In genomic region chr10:117069109-117069508, GRCm38 (mm10) we compare ENCODE assay signal across 21 mouse cellular contexts. TPM values are rescaled to one million over a fixed set of nuclear protein-coding genes. Genes with fewer than 3 reads are reported as not detected.
DNase-seq lines count a peak whose midpoint lies in the region; ATAC-seq and TF ChIP-seq lines count a peak whose summit lies in the region.
"Had no signal": no experiment of that assay in that cellular context is flagged by ENCODE, and none has a peak within 500 bp of the region (broad histone marks: within the 10 kb centered on the region; RNA-seq: fewer than 3 reads in every experiment).

No protein-coding gene starts in this region.

- no peak overlapping the region for H3K9ac ChIP-seq in kidney, embryonic 14.5 days (ENCODE audit: low read depth, low read length)
- H3K9ac ChIP-seq: embryonic facial prominence, embryonic 15.5 days; heart, embryonic 13.5 days; liver, embryonic 13.5 days; midbrain, embryonic 12.5 days had no signal

- no peaks in the 10 kb centered on the region for H3K27me3 ChIP-seq in E14TG2a.4 (ENCODE audit: insufficient read depth, low read length)
- no peaks in the 10 kb centered on the region for H3K27me3 ChIP-seq in kidney, embryonic 14.5 days (ENCODE audit: control insufficient read depth, insufficient read depth, low read length)
- H3K27me3 ChIP-seq: embryonic facial prominence, embryonic 15.5 days; heart, embryonic 13.5 days; liver, embryonic 13.5 days; midbrain, embryonic 12.5 days had no signal

- H3K36me3 ChIP-seq in E14TG2a.4 (ENCODE audit: insufficient read depth, low read length): peaks cover 31% of the 10 kb centered on the region
- H3K36me3 ChIP-seq in kidney, embryonic 14.5 days (ENCODE audit: control insufficient read depth, insufficient read depth, low read length): peaks cover 23% of the 10 kb centered on the region

- no peak overlapping the region for H3K4me2 ChIP-seq in kidney, embryonic 14.5 days (replicated peaks; ENCODE audit: low read depth, low read length)
- H3K4me2 ChIP-seq: embryonic facial prominence, embryonic 15.5 days; heart, embryonic 13.5 days; liver, embryonic 13.5 days; midbrain, embryonic 12.5 days had no signal

- peak; percentile 25 for DNase-seq in CD4-positive, CD25-positive, alpha-beta regulatory T cell, adult 2 months (ENCODE audit: low read depth, low spot score)
- no peak for DNase-seq in left cerebral cortex, adult 2 months (ENCODE audit: extremely low spot score in 1 of 2, low spot score in 2 of 2)
- no peak for DNase-seq in left cerebral cortex, postnatal 4 days
- DNase-seq in brain, embryonic 14.5 days (ENCODE audit: low read depth): no peak
- no peak for DNase-seq in cerebellum, adult 18-20 months
- DNase-seq: adrenal gland, postnatal 36 days; cerebellum, adult 9-11 months; embryo, embryonic 11 days; heart, postnatal 36 days; kidney, adult 8-10 months; liver, embryonic 13.5 days; right cerebral cortex, postnatal 4 days had no signal

- H3K27ac ChIP-seq in left cerebral cortex, adult 2 months: no peak overlapping the region
- H3K27ac ChIP-seq in kidney, embryonic 14.5 days (ENCODE audit: low read depth, low read length): no peak overlapping the region
- H3K27ac ChIP-seq: embryonic facial prominence, embryonic 15.5 days; heart, embryonic 13.5 days; limb, embryonic 10.5 days; liver, embryonic 13.5 days; midbrain, embryonic 12.5 days had no signal

- H3K4me1 ChIP-seq in E14TG2a.4 (replicated peaks; ENCODE audit: low read depth, low read length): peaks cover 9% of the 10 kb centered on the region
- H3K4me1 ChIP-seq in kidney, embryonic 14.5 days (ENCODE audit: control insufficient read depth, insufficient read depth, low read length): no peaks in the 10 kb centered on the region
- H3K4me1 ChIP-seq: limb, embryonic 10.5 days; midbrain, embryonic 12.5 days had no signal

- ATAC-seq in CD4-positive, CD25-positive, alpha-beta regulatory T cell, adult 4 months: no peak
- ATAC-seq in kidney, embryonic 14.5 days (ENCODE audit: low FRiP score, low TSS enrichment): no peak

- no peaks in the 10 kb centered on the region for H3K9me3 ChIP-seq in E14TG2a.4 (ENCODE audit: low read length)
- H3K9me3 ChIP-seq in kidney, embryonic 14.5 days (ENCODE audit: control insufficient read depth, low read length): no peaks in the 10 kb centered on the region
- H3K9me3 ChIP-seq: embryonic facial prominence, embryonic 15.5 days; heart, embryonic 13.5 days; limb, embryonic 10.5 days; liver, embryonic 13.5 days; midbrain, embryonic 12.5 days had no signal

- peak; percentile 19 for TF ChIP-seq CTCF in left cerebral cortex, adult 2 months (IDR thresholded peaks at IDR 0.05)
- peak; percentile 81 for TF ChIP-seq CTCF in E14TG2a.4 (conservative IDR thresholded peaks at IDR 0.05; ENCODE audit: low read length)
- TF ChIP-seq CTCF in brain, embryonic 14.5 days (IDR thresholded peaks at IDR 0.05; ENCODE audit: borderline replicate concordance, extremely low read depth, insufficient read depth, insufficient read length): 0 out of 2 replicates have a peak, but pooled peaks have one; percentile 7

- TF ChIP-seq POLR2A in brain, embryonic 14.5 days (IDR thresholded peaks at IDR 0.05; ENCODE audit: borderline replicate concordance, extremely low read depth, insufficient read depth, insufficient read length, poor library complexity, severe bottlenecking): no peak

- no peak overlapping the region for H3K4me3 ChIP-seq in left cerebral cortex, adult 2 months
- H3K4me3 ChIP-seq in E14TG2a.4 (replicated peaks; ENCODE audit: low read length): no peak overlapping the region
- H3K4me3 ChIP-seq in kidney, embryonic 14.5 days (ENCODE audit: low read length): no peak overlapping the region
- H3K4me3 ChIP-seq: embryonic facial prominence, embryonic 15.5 days; heart, embryonic 13.5 days; limb, embryonic 10.5 days; liver, embryonic 13.5 days; midbrain, embryonic 12.5 days had no signal

- intact Hi-C loops in left cerebral cortex, adult 2 months (cut with DNase I): no loop called here
- intact Hi-C loops in left cerebral cortex, postnatal 4 days (cut with DNase I): no loop called here

- 95% methylated on average over 3 of the region's 3 CpGs for WGBS in kidney, embryonic 14.5 days

RNA-seq across cellular contexts. Expression of gene Cct2, which starts 5.5 kb away (rescaled TPM):
- polyA plus RNA-seq in CD4-positive, CD25-positive, alpha-beta regulatory T cell, adult 4 months (2017; shearing (Covaris generic)): 100 to 1,000 TPM; 185 to 226 TPM
- 100 to 1,000 TPM; 146 to 157 TPM for total RNA-seq in left cerebral cortex, adult 2 months (2021)
- 100 to 1,000 TPM; 282 to 298 TPM for total RNA-seq in left cerebral cortex, postnatal 4 days (2021)
- polyA plus RNA-seq in brain, embryonic 14.5 days (2012; rRNA removed): 262 and 287 TPM in 2 replicates
- polyA plus RNA-seq in kidney, embryonic 14.5 days (2014; fragmentation: Nextera tagmentation; extraction: Ambion mirVana): 305 and 310 TPM in 2 replicates

RNA-seq across cellular contexts. Expression of gene Lrrc10, which starts 24.0 kb away (rescaled TPM):
- not detected for polyA plus RNA-seq in CD4-positive, CD25-positive, alpha-beta regulatory T cell, adult 4 months (2017; shearing (Covaris generic))
- not detected for total RNA-seq in left cerebral cortex, adult 2 months (2021)
- total RNA-seq in left cerebral cortex, postnatal 4 days (2021): not detected
- polyA plus RNA-seq in brain, embryonic 14.5 days (2012; rRNA removed): 0.11 TPM in 1 of 2 replicates, not detected in the other
- not detected in 2 replicates for polyA plus RNA-seq in kidney, embryonic 14.5 days (2014; fragmentation: Nextera tagmentation; extraction: Ambion mirVana)
- total RNA-seq: adrenal gland, postnatal 36 days had no signal
- polyA plus RNA-seq: forebrain, embryonic 11.5 days; limb, embryonic 10.5 days; liver, embryonic 13.5 days; midbrain, embryonic 12.5 days; neural tube, embryonic 14.5 days had no signal

Comparison
In these comparisons a context has a peak if more than half of its experiments do, and no peak if none do; other contexts are left out.
1. CTCF ChIP-seq: peak in every context shown above with its lines; median percentile 81 in E14TG2a.4; 19 in left cerebral cortex, adult 2 months; 7 in brain, embryonic 14.5 days.